Mouse (Mus musculus): Measurements from ENCODE around the gene Macrod2. TPM values are rescaled to one million over a fixed set of nuclear protein-coding genes. Genes with fewer than 3 reads are reported as not detected.

Macrod2 gene
- polyA plus RNA-seq, 1 experiment from 2014 or later = 23.7 TPM

- WGBS = 55% methylated on average over 9 of the region's 9 CpGs
- Histone ChIP-seq H3K9ac (no peak overlapping the region), H3K27me3 (replicated peaks) (no peaks in the 10 kb centered on the region), H3K9me3 (no peaks in the 10 kb centered on the region), H3K36me3 (no peaks in the 10 kb centered on the region), H3K4me3 (no peak overlapping the region), H3K27ac (replicated peaks) (no peak overlapping the region), H3K4me2 (no peak overlapping the region), H3K4me1 (peaks cover 26% of the 10 kb centered on the region)
- ATAC-seq (ENCODE audit: extremely low read depth, insufficient number of reproducible peaks, low FRiP score, low TSS enrichment) = no peak
Measured at GRCm38 (mm10) chr2:141879711-141880110, 1484.6 kb downstream of the Macrod2 start.

GRCm38 (mm10) chr2:141886694-141887474 is 1491.8 kb downstream of the Macrod2 start:
- Histone ChIP-seq H3K4me2 (no peak overlapping the region), H3K27ac (replicated peaks) (no peak overlapping the region), H3K9me3 (no peaks in the 10 kb centered on the region), H3K4me3 (no peak overlapping the region), H3K9ac (no peak overlapping the region), H3K4me1 (no peaks in the 10 kb centered on the region), H3K27me3 (replicated peaks) (no peaks in the 10 kb centered on the region), H3K36me3 (no peaks in the 10 kb centered on the region)
- WGBS = 65% methylated on average over 11 of the region's 11 CpGs
- no peak for ATAC-seq (ENCODE audit: extremely low read depth, insufficient number of reproducible peaks, low FRiP score, low TSS enrichment)

GRCm38 (mm10) chr2:141889497-141889896 is 1494.4 kb downstream of the Macrod2 start:
- Histone ChIP-seq H3K4me2 (no peak overlapping the region), H3K9ac (no peak overlapping the region), H3K36me3 (no peaks in the 10 kb centered on the region), H3K27me3 (replicated peaks) (no peaks in the 10 kb centered on the region), H3K4me1 (no peaks in the 10 kb centered on the region), H3K9me3 (no peaks in the 10 kb centered on the region), H3K4me3 (no peak overlapping the region), H3K27ac (replicated peaks) (no peak overlapping the region)
- no peak for ATAC-seq (ENCODE audit: extremely low read depth, insufficient number of reproducible peaks, low FRiP score, low TSS enrichment)
- WGBS = 39% methylated on average over 2 of the region's 2 CpGs

- Histone ChIP-seq H3K4me3 (no peak overlapping the region), H3K9me3 (no peaks in the 10 kb centered on the region), H3K4me2 (no peak overlapping the region), H3K9ac (no peak overlapping the region), H3K27me3 (replicated peaks) (no peaks in the 10 kb centered on the region), H3K36me3 (no peaks in the 10 kb centered on the region), H3K27ac (replicated peaks) (no peak overlapping the region), H3K4me1 (no peaks in the 10 kb centered on the region)
- ATAC-seq (ENCODE audit: extremely low read depth, insufficient number of reproducible peaks, low FRiP score, low TSS enrichment) = no peak
Measured at GRCm38 (mm10) chr2:141897951-141898350, 1502.8 kb downstream of the Macrod2 start.

- Histone ChIP-seq H3K9ac (no peak overlapping the region), H3K27ac (replicated peaks) (no peak overlapping the region), H3K9me3 (no peaks in the 10 kb centered on the region), H3K4me1 (no peaks in the 10 kb centered on the region), H3K36me3 (no peaks in the 10 kb centered on the region), H3K4me3 (no peak overlapping the region), H3K27me3 (replicated peaks) (no peaks in the 10 kb centered on the region), H3K4me2 (no peak overlapping the region)
- no peak for ATAC-seq (ENCODE audit: extremely low read depth, insufficient number of reproducible peaks, low FRiP score, low TSS enrichment)
- 79% methylated on average over 6 of the region's 6 CpGs for WGBS
Measured at GRCm38 (mm10) chr2:141911831-141912447, 1516.8 kb downstream of the Macrod2 start.

GRCm38 (mm10) chr2:141913486-141913885 is 1518.4 kb downstream of the Macrod2 start:
- WGBS = 41% methylated on average over 3 of the region's 3 CpGs
- Histone ChIP-seq H3K4me2 (no peak overlapping the region), H3K27me3 (replicated peaks) (no peaks in the 10 kb centered on the region), H3K9me3 (no peaks in the 10 kb centered on the region), H3K4me3 (no peak overlapping the region), H3K36me3 (no peaks in the 10 kb centered on the region), H3K4me1 (no peaks in the 10 kb centered on the region), H3K27ac (replicated peaks) (no peak overlapping the region), H3K9ac (no peak overlapping the region)
- no peak for ATAC-seq (ENCODE audit: extremely low read depth, insufficient number of reproducible peaks, low FRiP score, low TSS enrichment)

- no peaks in the 10 kb centered on the region for H3K36me3 ChIP-seq
- no peak overlapping the region for H3K27ac ChIP-seq (replicated peaks)
- ATAC-seq (ENCODE audit: extremely low read depth, insufficient number of reproducible peaks, low FRiP score, low TSS enrichment) = no peak
- H3K4me2 ChIP-seq = no peak overlapping the region
- no peaks in the 10 kb centered on the region for H3K27me3 ChIP-seq (replicated peaks)
- no peaks in the 10 kb centered on the region for H3K9me3 ChIP-seq
- 72% methylated on average over 6 of the region's 6 CpGs for WGBS
- no peaks in the 10 kb centered on the region for H3K4me1 ChIP-seq
- no peak overlapping the region for H3K4me3 ChIP-seq
- H3K9ac ChIP-seq = no peak overlapping the region
Measured at GRCm38 (mm10) chr2:141913894-141914293, 1518.8 kb downstream of the Macrod2 start.

- 57% methylated on average over 2 of the region's 2 CpGs for WGBS
- ATAC-seq (ENCODE audit: extremely low read depth, insufficient number of reproducible peaks, low FRiP score, low TSS enrichment) = no peak
- no peaks in the 10 kb centered on the region for H3K27me3 ChIP-seq (replicated peaks)
Measured at GRCm38 (mm10) chr2:141920377-141920992, 1525.4 kb downstream of the Macrod2 start.

GRCm38 (mm10) chr2:141935130-141935529 is 1540.0 kb downstream of the Macrod2 start:
- ATAC-seq (ENCODE audit: extremely low read depth, insufficient number of reproducible peaks, low FRiP score, low TSS enrichment) = no peak
- no peaks in the 10 kb centered on the region for H3K27me3 ChIP-seq (replicated peaks)
- H3K4me1 ChIP-seq = no peaks in the 10 kb centered on the region
- no peak overlapping the region for H3K27ac ChIP-seq (replicated peaks)
- H3K4me3 ChIP-seq = no peak overlapping the region
- no peaks in the 10 kb centered on the region for H3K36me3 ChIP-seq
- no peak overlapping the region for H3K4me2 ChIP-seq
- no peaks in the 10 kb centered on the region for H3K9me3 ChIP-seq
- 67% methylated on average over 2 of the region's 2 CpGs for WGBS
- no peak overlapping the region for H3K9ac ChIP-seq

More at GRCm38 (mm10) chr2:141920377-141920992, 1525.4 kb downstream of the Macrod2 start:
- Histone ChIP-seq H3K9ac (no peak overlapping the region), H3K36me3 (no peaks in the 10 kb centered on the region), H3K4me2 (no peak overlapping the region), H3K4me1 (no peaks in the 10 kb centered on the region), H3K27ac (replicated peaks) (no peak overlapping the region), H3K4me3 (no peak overlapping the region), H3K9me3 (no peaks in the 10 kb centered on the region)

GRCm38 (mm10) chr2:141954795-141955194 is 1559.7 kb downstream of the Macrod2 start:
- no peak overlapping the region for H3K4me2 ChIP-seq
- H3K9ac ChIP-seq = no peak overlapping the region
- no peaks in the 10 kb centered on the region for H3K9me3 ChIP-seq
- no peak for ATAC-seq (ENCODE audit: extremely low read depth, insufficient number of reproducible peaks, low FRiP score, low TSS enrichment)
- no peaks in the 10 kb centered on the region for H3K27me3 ChIP-seq (replicated peaks)
- no peaks in the 10 kb centered on the region for H3K36me3 ChIP-seq
- no peaks in the 10 kb centered on the region for H3K4me1 ChIP-seq
- H3K4me3 ChIP-seq = no peak overlapping the region
- no peak overlapping the region for H3K27ac ChIP-seq (replicated peaks)
- WGBS = 61% methylated on average over 1 of the region's 1 CpGs

- 58% methylated on average over 3 of the region's 3 CpGs for WGBS
- no peak for ATAC-seq (ENCODE audit: extremely low read depth, insufficient number of reproducible peaks, low FRiP score, low TSS enrichment)
- Histone ChIP-seq H3K27me3 (replicated peaks) (no peaks in the 10 kb centered on the region), H3K27ac (replicated peaks) (no peak overlapping the region), H3K4me3 (no peak overlapping the region), H3K36me3 (no peaks in the 10 kb centered on the region), H3K9ac (no peak overlapping the region), H3K9me3 (no peaks in the 10 kb centered on the region), H3K4me2 (no peak overlapping the region), H3K4me1 (no peaks in the 10 kb centered on the region)
Measured at GRCm38 (mm10) chr2:141955197-141955596, 1560.1 kb downstream of the Macrod2 start.
